Mouse (Mus musculus) mouse embryonic stem cell (cell line): ENCODE results near the gene Crybb3.

Source experiments
- in situ Hi-C, 2 experiments: fragments of 300-500 bp; cut with MboI; formaldehyde crosslinking; loops; 1 replicate in 1 of 2; 3 replicates in 1 of 2; pipeline ENCODE4 v1.14.3; 2019 to 2020; ENCODE audit warnings: low sequenced_read_pairs in 2 of 2, low pct_unique_long_range_greater_than_20kb in 1 of 2, mixed read lengths in 1 of 2; ENCODE audit not compliant: unreplicated experiment in 1 of 2

Gene Crybb3

DNA sequence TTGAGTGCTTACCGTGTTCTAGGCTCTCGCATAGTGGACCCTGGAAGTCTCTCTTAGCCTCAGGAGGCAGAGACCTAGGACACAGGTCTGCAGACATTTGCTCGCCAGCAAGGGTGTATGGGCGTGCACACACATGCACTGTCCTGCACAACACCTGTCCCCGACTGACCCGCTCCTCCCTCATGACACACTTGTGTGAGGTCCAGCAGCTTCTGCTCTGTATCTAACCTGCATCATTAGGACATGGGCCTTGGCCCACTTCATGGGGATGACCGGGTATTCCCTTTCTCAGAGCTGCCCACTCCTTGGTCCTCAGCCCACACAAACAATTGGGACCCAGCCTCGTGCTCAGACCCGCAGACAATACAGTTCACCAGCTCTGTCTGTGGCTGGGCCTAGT is 364 bp downstream of the Crybb3 start:
- in situ Hi-C loops, result no loop called here

DNA sequence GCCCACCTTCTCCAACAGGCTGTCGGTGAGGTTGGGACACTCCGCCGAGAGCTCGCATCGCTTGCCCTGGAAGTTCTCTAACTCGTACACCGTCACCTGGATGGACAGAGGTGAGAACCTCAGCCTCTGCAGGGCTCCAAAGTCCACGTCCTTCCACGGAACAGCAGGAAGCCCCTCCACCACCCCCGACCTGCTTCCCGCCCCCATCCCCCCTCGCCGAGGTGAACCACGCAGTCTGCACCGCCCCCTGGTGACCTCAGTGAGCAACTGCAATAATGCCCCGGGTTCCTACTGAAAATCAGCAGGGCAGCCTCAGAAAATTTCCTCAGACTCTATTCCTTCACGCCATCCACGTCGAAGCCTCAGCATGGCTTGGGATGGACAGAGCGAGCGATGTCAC is 1.6 kb downstream of the Crybb3 start:
- in situ Hi-C loops, result no loop called here

DNA sequence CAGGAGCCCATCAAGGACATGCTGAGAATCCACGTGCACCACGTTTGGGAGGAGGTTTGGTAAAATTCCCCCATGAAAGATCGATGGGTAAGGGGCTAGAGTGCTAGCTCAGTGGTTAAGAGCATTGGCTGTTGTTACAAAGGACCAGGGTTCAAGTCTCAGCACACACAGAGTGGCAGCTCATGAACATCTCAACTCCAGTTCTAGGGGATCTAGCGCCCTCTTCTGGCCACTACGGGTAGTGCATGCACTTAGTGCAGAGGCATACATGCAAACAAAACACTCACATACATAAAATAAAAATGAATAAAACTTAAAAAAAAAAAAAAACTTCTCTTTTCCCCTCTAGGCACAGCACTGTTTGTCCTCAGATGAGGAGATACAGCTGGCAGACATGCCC is 2.7 kb downstream of the Crybb3 start:
- in situ Hi-C loops, result no loop called here

DNA sequence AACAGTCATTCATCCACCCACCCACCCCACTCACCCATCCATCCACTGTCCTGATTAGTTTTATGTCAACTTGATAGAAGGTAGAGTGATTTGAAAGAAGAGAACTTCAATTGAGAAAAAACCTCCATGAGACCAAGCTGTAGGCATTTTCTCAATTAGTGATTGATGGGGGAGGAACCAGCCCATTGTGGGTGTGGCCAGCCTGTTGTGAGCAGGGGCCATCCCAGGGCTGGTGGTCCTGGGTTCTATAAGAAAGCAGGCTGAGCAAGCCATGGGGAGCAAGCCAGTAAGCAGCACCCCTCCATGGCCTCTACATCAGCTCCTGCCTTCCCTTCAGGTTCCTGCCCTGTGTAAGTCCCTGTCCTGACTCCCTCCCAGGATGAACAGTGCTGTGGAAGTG is 11.4 kb downstream of the Crybb3 start, which contains the start of gene Crybb2:
TSS of gene Crybb2 (minus strand) at position 101 of the 400 bp plus-strand sequence.
- in situ Hi-C loops, result loop anchor here in 1 of 2 experiments (25.0 kb wide), 1 partner anchor 608 kb away; no protein-coding TSS in a partner anchor

DNA sequence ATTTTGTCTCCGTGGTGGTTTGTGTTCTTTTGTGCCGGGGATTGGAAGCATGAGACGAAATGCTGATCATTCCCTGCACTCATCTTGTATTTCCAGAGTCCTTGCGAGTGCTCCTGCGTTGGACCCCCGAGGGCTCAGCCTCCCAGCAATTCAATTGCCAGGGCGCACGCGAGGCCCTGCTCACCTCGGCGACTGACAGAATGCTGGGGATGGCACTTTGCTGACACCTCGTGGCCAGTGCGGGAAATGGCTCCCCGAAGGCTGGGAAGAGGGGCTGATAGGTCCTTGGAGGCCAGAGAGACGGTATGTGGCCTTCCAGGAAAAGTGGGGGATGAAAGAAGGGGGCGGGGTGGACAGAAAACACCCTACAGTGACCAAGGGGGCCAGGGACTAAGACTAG is 27.1 kb downstream of the Crybb3 start:
- in situ Hi-C loops, result loop anchor here (10.0 to 25.0 kb wide), 3 partner anchors 170 to 600 kb away; no protein-coding TSS in a partner anchor

DNA sequence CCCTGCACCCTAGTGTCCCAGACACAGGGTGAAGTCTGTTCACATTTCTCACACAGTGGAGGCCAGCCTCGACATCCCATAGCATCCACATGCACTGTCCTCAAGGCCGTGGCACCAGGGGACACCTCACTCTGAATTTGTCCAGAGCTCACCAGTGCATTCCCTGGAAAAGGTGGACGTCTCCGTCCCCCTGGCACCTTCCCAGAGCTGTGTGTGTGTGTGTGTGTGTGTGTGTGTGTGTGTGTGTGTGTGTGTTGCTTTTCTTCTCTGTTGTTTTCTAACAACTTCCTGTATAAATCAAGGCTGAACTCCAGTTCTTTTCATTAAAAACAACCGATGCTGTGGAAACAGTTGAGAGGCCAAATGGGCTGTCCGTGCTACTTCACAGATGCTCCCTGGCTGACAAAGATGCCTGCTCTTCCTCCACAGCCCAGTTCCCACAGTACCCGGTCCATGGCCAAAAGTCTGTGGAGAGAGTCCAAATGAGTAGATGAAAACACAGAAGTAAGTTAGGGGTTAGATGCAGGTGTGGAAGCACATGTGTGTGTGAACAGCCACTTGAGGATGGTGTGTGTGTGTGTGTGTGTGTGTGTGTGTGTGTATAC is 30.7 kb downstream of the Crybb3 start:
- in situ Hi-C loops, result loop anchor here (10.0 to 25.0 kb wide), 3 partner anchors 166 to 596 kb away; no protein-coding TSS in a partner anchor

DNA sequence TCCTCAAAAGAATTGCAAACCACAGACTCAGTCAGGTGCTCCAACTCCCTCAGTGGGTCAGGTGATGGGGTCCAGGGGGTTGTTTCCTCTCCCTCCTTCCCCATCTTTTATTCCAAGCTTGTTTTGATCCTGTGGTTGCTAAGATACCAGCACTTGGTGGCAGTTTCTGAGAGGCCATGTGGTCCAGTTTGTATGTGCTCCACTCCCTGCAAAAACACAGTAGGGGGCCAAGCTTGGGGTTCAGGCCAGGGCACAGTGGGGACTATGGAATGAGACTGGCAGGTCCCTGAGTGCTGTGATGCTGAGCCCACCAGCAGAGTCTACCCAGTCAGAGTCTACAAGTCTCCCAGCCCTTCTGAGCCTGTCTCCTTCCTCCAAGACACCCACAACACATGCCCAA is 31.5 kb downstream of the Crybb3 start:
- in situ Hi-C loops, result loop anchor here (10.0 to 25.0 kb wide), 3 partner anchors 165 to 595 kb away; no protein-coding TSS in a partner anchor

DNA sequence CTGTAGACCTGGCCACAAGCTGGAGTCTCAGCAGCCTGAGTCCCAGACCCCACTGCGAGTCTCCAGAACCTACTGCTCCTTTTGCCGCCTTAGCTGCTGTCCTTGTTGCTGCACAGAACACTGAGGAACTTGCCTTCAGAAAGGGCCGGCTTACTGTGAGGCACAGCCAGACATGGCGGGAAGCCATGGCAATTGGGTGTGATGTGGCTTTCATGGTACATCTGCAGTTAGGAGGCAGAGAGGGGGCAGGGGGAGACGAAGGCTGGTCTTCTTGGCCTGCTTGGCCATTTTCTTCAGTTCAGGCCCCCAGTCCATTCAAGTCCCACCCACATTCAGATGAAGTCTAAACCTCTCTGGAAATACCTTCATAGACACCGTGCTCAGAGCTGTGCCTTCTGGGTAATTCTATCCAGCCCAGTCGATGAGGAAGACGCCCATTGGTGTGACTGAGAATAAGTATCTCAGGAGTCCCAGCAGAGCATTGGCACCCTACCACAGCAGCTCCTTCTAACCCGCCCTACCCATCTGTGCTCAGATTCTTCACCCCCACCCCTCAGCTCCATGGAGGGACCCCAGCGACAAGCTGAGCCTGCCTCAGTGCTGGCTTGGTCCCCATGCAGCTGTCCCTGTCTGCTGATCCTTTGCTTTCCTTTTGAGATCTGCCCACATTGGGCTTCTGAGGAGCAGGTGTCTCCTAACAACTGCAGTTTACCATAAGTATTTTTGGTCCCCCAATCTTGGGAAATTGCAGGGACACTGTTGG is 35.7 kb downstream of the Crybb3 start:
- in situ Hi-C loops, result no loop called here

DNA sequence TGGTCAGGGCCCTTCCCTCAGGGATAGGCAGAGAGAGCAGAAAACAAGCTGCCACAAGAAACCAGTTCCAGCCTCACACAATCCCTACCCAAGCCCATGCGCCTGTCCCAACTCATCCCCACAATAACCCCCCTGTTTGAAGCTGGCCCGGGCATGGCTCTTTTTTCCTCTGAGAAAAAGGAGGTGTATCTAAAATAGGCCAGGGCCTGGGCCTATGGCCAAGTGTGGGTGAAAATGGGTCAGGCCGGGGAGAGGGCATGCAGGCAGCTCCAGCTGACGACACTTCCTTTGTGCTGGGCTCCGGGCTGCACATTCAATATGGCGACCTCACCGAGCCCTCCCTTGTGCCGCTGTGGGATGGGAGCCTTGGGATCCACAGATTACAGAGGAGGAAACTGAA is 37.9 kb downstream of the Crybb3 start:
- in situ Hi-C loops, result no loop called here

DNA sequence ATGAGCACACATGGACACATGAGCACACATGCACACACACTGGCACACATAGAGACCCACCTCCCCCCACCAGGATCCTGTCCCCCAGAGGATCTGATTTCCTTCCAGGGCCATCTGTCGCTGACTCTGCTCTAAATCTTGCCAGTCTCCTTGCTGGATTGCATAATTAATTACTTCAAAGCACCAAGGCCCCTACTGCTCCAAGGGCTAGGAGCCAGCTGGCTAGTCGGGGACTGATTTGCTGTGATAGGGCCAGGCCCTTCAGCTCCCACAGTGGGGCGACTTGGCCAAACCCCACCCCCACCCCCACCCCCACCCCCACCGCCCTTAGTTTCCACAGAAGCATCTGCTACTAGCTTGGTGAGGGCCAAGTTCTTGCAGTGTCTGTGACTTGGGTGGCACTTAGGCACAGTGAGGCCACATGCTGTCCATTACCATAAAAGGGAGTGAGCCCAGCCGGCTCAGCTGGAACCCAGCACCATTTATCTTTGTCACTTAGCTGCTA is 39.8 kb downstream of the Crybb3 start:
- in situ Hi-C loops, result no loop called here

DNA sequence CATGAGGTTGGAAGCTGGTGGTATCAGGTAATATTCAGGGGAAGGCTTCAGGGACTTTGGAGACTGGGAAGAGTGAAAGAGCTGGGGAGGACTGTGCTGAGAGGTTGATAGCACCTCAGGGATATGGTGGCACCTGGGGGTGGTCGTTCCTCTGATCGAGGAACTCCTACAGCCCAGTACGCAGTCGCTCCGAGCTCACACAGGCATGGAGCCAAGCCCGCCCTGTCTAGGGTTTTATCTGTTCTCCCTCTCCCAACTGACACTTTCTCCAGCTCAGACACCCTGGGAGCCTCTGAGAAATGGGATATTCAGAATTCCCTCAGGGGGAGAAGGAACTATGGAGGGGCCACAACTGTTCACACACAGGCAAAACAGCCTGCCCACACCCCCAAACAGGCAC is 40.6 kb downstream of the Crybb3 start:
- in situ Hi-C loops, result no loop called here

DNA sequence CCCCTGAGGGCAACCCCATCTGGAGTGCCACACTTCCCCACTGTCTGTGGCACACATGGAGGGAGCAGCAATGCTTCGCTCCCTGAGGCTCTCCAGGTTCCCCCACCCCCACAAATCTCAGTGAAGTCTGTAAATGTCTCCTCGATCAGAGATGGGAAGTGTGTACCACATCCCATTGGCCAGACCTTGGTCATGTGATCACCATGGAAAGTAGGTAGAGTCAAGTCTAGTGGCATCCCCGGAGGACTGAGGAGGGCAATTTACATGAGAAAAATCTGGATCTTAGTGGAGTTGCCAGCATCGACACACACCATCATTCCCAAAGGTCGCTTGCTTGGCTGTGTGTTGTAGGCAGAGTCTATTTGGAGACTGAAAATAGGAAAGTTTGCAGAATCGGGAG is 42.8 kb downstream of the Crybb3 start:
- in situ Hi-C loops, result no loop called here

DNA sequence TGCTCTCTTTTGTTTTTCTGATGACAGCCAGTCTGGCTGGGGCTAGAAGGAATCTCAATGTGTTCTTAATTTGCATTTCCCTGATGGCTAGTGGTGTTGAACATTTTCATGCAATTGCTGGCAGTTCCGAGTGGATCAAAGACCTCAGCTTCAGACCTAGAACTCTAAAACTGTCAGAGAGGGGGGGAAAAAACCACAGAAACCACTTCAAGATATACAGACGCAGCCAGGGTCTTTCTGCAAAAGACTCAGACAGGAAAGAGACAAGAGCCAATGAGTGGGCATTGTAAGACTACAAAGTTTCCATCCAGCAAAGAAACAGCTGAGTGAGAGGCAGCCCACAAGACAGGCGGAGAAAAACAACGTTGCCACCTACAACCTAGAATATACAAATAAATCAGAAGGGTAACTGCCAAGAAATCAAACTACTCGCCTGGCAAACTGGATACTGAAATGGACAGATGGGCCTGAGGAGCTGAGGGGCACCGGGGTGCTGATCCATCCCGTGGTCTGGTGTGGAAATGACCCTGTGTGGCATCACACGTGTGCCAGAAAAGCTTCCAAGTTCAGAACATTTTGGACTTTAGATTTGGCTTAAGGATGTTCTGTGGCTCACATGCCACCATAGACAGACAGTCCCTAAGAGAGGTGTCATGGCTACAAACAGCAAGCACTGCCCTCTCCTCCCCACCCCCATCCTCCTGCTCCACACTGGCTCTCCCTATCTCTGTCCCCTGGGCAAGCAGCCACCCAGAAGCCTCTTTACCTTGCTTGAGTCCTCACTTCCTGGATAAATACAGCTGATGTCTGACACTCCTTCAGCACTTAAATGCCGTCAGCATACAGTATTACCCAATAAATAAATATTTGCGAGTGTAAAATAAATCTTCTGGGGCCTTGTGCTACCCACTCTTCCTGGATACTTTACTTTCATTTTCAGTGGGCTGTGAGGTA is 46.0 kb downstream of the Crybb3 start:
- in situ Hi-C loops, result no loop called here

DNA sequence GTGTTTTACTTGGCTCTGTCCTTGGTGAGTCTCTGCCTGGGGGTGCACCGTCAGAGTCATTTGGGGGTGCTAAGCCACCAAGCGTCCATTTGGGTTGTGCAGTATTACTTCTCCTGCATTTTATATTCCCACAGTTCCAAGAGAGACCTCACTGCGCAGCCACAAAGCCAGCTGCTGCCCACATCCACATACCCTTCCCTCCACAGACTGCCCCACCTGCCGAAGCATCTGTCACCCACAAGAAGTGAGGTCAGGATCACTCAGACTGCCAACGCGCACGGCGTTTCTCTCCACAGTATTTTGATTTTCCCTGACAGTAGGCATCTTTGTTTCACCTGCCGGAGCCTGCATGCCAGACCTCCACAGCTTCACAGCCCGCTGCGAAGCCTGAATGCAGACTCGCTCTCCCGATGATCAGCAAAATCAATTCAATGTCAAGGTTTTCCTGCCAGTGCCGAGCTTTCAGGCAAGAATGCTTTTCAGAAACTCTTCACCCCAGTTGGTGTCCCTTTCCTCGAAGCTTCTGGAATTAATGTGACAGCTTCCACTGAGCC is 50.1 kb downstream of the Crybb3 start:
- in situ Hi-C loops, result no loop called here

DNA sequence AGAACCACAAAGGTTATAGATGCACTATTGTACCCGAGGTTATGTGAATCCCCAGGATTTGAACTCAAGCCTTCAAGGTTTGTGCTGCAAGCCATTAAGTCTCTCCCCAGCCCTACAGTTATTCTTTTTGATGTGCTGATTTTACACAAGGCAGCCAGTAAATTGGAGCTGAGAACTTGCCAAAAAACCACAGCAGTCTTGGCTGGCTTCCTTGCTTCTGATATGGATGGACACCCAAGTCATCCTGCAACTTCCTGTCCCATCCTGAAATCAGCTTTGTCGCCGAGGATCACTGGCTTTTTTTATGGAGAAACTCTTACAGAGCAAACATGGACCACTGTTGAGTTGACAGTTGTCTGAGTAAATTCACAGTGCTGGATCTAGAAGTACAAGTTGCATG is 51.3 kb downstream of the Crybb3 start:
- in situ Hi-C loops, result no loop called here

DNA sequence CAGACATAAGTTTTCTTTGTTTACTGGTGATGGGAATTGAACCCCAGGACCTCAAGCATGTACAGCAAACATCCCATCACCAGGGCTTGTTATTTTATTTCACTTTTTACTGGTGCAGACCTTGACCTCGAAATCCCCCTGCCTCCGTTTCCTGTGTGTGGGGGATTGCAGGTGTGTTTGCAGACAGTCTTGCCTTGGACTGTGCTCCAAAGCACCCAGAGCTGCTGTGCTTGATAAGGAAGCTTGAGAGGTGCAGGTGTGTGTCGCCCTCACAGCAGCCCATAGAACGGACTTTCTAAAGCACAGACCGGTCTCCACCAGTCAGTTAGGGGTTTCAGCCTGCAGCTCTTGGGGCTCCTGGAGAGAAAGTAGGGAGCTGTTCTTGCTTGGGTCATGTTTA is 54.7 kb downstream of the Crybb3 start:
- in situ Hi-C loops, result no loop called here
